Mouse (Mus musculus) heart, adult 18-20 months (tissue): ENCODE measurements around the gene Tbcd. TPM values are rescaled to one million over a fixed set of nuclear protein-coding genes. Genes with fewer than 3 reads are reported as not detected.

Source experiments
- DNase-seq, 2 experiments: peaks; one replicate each; pipeline ENCODE4 v3.0.0; 2021 to 2022; ENCODE audit warnings: mixed read lengths in 1 of 2
- total RNA-seq, 2 experiments: library from RNA; stranded (reverse); gene quantifications; 2 replicates each; pipeline ENCODE4 v1.2.3; 2021

The Tbcd gene
- total RNA-seq, 2 experiments from 2014 or later = 12.0 to 12.7 TPM

DNA sequence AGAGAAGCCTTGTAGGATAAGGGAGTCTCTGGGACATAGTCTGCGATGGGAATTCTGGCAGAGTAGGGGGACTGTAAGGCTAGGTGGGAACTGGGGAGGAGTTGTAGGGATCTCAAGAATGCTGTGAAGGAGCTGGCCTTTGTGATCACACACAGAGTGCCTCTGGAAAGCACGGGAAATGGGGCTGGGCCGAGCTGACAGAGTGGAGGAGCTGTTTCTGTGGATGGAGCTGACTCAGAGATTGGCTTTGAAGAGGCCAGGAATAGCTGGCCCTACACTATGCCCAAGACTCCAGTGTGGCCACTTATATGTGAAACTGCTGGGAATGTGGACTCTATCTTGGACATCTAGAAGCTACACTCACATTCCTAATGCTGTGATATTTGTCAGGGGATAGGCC, 84.8 kb downstream of the Tbcd start:
- no peak for DNase-seq

DNA sequence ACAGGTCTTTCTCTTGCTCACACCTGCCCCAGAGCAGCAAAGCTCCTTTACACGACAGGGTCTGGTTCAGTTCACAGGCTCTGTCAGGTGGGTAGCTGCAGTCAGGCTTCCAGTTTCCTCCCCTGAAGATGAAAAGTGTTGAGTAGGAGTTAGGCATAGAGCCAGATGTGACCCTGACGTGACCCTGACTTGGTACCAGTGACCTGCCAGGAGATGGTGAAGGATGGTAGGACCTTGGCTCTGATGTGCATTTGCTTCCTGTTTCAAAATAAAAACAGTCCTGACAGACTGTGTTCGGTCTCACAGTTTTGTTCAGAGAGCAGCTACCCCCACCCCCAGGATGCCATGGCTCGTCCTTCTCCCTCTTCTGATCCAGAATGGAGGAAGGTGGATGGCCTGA, 90.7 kb downstream of the Tbcd start:
- DNase-seq = no peak

GRCm38 (mm10) chr11:121543287-121543856, 91.6 kb downstream of the Tbcd start:
- DNase-seq = no peak

- DNase-seq = no peak
Measured at GRCm38 (mm10) chr11:121543922-121544321, 92.2 kb downstream of the Tbcd start.

DNA sequence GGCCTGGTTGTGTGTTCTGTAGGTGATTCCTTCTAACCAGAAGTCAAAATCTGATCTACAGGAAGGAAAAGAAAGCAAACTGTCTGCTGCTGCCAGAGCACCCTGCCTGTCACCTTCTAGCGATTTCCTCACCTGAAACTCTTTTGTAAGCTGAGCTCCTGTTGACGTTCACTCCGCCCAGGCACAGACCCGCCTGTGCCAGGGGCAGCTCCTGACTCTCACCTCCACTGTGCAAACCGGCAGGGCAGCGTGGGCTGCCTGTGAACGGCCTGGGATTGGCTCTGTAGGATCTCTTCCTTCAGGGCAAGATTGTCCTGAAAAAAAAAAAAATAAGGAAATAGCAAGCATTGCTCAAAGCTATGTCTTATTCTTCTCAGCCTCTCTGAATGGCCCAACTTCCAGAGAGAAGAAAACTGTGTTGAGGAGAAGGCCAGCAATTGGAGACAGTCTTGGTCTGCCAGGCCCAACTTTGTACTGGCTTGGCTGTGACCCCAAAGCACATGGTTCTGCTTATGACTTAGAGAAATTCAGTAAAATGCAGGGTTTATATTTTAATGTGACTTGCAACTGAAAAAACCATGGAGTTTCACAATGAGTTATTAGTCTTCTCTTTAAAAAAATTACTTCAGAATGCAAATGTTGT, 93.1 kb downstream of the Tbcd start:
- DNase-seq = no peak

GRCm38 (mm10) chr11:121545398-121546034, 93.8 kb downstream of the Tbcd start:
- DNase-seq = no peak

DNA sequence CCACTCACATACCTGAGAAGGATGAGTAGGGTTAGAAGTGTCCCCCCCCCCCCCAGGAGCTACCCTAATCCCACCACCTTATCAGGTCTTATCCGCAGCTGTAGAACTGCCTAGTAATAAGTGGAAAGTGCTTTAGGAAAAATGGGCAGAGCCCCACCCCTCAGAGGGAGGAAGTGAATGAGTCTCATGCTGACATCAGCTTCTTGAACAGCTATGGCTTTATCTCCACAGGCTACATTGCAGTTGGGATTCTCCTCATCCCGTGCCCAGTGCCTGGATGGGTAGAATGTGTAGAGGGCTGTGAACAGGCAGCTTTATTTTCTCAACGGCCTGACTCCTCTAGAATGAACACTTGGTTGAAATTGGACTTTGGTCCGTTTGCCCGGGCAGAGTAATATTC, 95.5 kb downstream of the Tbcd start:
- no peak for DNase-seq

DNA sequence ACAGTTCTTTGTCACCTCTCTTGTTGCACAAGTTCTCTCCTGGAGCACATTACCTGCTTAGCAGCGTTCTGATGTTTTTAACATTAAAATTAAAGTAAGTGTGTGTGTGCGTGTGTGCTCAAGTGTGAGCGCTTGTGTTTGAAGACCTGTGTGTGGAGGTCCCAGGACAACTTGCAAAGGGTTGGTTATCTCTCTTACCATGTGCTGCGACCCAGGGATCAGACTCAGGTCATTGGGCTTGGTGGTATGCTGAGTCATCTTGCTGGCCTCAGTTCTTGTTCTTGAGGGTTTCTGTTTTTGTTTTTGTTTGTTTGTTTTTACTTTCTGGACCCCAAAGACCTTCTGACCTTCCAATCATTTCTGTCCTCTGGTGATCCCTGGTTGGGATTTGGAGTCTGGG, 96.2 kb downstream of the Tbcd start:
- no peak for DNase-seq

- peak in 1 of 2 experiments; percentile 49 for DNase-seq
Measured at GRCm38 (mm10) chr11:121548996-121549842, 97.5 kb downstream of the Tbcd start.

DNA sequence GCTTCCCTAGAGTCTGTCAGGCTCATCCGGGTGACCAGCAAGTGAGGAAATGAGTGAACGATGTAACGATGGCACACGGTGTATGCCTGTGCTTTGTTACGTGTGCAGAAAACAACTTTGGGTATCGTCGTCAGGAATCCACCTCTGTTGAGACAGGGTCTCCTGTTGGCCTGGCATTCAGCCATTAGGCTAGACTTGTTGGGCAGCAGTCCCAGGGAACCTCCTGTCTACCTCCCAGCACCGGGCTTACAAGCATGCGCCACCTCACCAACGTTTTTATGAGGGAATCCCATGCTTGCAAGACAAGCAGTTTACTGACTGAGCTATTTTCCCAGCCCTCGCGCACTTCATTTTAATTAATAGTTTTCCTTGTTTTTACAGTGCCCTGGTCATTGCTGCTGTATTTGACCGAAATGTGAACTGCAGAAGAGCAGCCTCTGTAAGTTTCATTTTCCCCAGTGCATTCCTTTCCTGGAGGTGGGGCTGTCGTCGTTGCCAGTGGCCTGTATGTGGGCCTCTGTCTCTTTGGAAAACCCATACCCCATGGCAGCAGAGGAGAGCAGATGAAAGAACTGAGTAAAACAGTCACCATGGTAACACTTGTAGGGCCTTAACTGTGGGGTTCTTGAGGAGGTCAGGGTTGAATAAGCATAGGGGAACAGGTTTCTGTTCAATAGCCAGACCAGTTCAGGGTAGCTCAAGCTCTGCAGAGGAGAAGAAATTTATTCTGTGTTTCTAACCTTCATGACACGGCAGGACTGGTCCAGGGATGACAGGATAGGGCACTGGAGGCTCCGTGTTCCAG, 98.3 kb downstream of the Tbcd start:
- DNase-seq = no peak

GRCm38 (mm10) chr11:121551206-121551799, 99.6 kb downstream of the Tbcd start:
- no peak for DNase-seq

DNA sequence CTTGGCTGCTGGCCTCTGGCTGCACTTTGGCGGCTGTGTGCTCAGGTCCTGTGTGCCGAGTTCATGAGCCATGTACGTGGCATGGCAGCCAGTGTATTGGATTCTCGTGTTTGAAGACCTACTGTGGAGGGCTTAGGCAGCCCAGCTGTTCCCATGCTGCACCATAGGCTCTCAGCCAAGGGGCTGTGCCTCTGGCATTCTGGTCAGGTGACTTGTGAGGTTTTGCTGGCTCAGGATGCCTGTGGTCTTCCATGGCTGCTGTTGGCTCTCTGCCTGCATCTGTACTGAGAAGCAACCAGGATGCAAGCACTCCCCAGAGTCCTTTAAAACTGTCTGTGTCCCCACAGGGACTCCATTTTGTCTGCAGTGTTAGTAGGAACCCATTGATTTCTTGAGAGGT, 100.4 kb downstream of the Tbcd start:
- DNase-seq = peak; percentile 23 to 43

DNA sequence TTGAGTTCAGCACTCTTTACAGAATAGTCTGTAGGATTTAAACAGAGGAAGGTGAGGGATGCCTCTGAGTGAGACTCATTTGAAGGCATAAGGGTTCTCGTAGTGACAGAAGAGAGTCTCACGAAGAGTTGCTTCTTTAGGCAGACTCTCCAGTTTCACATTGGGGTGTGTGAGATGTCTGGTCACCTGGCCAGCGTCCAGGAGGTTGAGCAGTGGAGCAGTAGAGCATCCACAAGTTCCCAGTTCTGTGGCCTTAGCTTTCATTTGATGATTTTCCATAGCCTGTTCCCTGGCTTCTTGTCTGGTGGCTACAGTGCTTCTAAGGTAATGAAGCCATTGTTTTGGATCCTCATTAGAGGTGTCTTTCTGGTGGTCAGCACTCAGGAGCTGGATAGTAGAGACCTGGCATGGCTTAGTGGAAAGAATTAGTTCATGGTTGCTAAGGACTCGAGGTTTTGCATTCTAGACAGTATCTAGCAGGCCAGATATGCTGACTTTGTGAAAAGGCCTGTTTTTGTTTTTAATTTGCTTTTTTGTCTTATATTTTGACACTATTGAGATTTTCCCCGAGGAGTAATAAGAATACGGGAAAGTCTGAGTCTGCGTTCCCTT, 101.2 kb downstream of the Tbcd start:
- DNase-seq = no peak

DNA sequence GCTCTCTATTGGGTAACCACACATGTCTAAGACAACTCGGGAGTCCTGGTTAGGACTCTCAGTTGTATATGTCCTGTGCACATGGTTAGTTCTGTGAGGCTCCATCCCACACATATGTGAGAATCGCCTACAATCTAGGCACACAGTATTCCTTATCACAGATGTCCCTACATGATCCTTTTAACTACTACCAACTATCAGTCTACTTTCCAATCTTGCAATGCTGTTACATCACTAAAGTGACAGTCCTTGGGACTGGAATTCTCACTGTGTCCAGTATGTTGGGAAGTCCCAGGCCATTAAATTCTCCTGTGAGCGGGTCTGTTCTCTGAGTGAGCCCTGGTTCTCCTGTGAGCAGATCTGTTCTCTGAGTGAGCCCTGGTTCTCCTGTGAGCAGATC, 101.7 kb downstream of the Tbcd start:
- DNase-seq = no peak

GRCm38 (mm10) chr11:121556727-121557126, 105.0 kb downstream of the Tbcd start:
- no peak for DNase-seq

DNA sequence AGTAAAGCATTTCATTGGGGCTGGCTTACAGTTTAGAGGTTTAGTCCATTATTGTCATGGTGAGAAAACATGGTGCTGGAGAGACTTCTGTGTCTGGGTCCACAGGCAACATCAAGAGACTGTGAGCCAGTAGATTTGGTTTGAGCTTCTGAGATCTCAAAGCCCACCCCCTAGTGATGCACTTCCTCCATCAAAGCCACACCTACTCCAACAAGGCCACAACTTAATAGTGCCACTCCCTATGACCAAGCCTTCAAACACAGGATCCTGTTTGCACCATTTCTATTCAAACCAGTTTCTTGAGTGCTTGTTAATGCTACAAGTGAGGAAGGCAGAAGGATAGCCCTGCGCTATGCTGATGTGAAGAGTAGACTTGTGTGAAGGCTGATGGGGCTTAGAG, 106.2 kb downstream of the Tbcd start:
- no peak for DNase-seq

DNA sequence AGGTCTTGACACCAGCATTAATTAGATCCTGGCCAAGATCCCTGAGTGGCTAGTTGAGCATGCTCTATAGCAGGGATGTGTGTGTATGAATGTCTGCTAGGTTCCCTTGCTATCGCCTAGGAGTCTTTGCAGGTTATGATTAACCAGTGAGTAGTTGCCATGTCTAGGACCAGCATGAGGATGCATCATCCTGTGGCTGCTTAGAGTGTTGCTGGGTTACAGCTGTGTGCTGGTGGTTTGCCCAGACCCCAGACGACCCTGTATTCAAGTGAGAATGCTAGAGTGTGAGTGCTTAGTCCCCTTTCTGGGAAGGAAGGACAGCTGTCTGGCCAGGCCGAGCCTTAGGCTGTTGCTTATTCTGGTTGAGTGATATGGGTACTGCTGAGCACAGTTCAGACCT, 106.8 kb downstream of the Tbcd start:
- no peak for DNase-seq

DNA sequence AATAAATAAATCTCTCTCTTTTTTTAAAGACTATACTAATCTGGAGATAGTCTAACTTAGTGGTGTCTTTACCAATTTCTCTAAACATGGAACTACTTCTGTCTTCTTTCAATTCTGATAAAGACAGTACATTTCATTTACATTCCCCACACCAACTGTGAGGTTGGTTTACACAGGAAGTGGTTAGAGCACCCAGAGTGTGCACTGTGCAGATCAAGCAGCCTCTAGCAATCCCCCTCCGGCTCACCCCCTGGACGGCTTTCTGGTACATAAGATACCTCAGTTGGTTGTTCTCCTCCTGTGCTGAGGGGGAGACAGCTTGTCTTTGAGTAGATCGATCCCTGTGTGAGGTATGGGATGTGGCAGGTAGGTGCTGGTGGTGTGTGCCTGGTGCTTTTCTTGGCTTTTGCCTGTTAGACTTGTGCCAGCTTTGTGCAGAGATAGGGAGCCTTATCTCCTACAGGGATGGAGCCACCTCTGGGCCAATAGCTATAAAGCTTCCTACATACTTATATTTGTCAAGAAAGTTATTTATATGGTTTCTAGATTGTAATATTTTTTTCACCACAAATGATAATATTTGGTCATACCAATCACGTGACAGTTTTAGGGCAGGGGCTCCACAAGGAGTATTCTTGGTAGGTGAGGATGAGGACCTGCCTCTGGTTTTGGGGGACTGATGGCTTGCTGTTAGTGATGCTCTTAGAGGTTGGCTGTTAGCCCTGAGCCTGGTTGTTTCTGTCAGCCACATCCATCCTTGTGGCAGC, 108.0 kb downstream of the Tbcd start:
- DNase-seq = no peak

DNA sequence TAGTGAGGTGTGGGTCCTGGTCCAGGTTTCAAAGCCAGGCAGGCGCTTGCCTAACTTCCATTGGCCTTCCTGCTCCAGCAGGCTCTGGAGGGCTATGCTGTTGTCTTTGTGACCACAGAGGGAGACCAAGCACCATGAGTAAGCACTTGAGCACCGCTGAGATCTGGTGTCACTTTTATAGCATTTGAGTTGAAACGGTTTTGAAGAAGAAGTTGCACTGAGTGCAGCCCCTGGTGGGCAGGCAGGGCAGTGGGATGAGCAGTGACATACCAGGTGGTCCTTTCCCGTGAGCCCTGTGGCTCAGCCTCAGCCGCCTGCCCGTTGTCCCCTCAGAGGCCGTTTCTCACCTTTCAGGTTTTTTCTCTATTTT, 108.5 kb downstream of the Tbcd start:
- no peak for DNase-seq

GRCm38 (mm10) chr11:121563312-121563711, 111.6 kb downstream of the Tbcd start:
- DNase-seq = no peak

DNA sequence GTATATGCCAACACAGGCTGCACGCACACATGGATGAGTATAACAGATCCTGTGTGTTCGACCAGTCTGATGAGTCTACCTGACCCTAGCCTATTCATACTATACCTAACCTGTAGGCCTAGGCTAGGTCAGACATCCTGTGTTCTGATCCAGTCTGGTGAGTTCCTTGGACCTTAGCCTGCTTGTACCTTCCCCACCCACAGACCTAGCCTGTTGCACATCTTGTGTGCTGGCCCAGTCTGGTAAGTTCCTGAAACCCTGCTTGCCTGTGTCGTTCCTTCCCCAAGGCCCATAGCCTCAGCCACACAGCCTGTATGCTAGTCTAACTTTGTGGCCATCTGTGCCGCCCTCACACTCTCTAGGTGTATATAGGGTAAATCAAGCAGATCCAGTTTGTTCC, 112.5 kb downstream of the Tbcd start:
- no peak for DNase-seq
